Mouse (Mus musculus): ENCODE results near the gene Uchl3. TPM values are rescaled to one million over a fixed set of nuclear protein-coding genes. Genes with fewer than 3 reads are reported as not detected.

The Uchl3 gene
- polyA plus RNA-seq, 1 experiment from 2014 or later, result 125 TPM

DNA sequence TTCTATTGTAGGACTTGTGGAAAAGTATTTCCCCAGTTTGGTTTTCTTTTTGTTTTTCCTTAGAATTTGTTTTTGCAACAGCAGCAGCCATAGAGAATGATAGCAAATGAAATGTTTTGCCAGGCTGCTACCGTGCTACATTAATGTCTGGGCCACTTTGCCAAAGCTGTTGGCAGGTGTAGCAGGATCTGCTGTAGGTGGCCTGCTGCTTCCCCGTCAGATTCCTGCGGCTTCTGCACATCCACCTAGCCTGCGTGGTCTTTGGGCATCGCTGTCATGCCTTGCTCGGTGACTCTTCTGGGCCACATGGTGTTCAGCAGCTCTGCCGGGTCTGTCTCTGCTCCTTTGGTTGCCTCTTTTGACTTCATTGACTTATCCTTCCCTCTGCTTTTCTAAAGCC lies 14.9 kb downstream of the Uchl3 start:
- Histone ChIP-seq H3K4me1 (no peaks in the 10 kb centered on the region), H3K9ac (no peak overlapping the region), H3K4me3 (no peak overlapping the region), H3K9me3 (no peaks in the 10 kb centered on the region), H3K27ac (no peak overlapping the region), H3K4me2 (no peak overlapping the region), H3K36me3 (peaks cover 29% of the 10 kb centered on the region), H3K27me3 (no peaks in the 10 kb centered on the region)
- no peak for ATAC-seq (ENCODE audit: insufficient number of reproducible peaks, insufficient read depth, low FRiP score, low TSS enrichment, low read depth)
- 91% methylated on average over 7 of the region's 7 CpGs for WGBS

GRCm38 (mm10) chr14:101672226-101672625 lies 18.5 kb downstream of the Uchl3 start:
- ATAC-seq (ENCODE audit: insufficient number of reproducible peaks, insufficient read depth, low FRiP score, low TSS enrichment, low read depth), result no peak
- Histone ChIP-seq H3K4me2 (no peak overlapping the region), H3K4me1 (no peaks in the 10 kb centered on the region), H3K9ac (no peak overlapping the region), H3K27me3 (no peaks in the 10 kb centered on the region), H3K36me3 (peaks cover 31% of the 10 kb centered on the region), H3K27ac (no peak overlapping the region), H3K9me3 (no peaks in the 10 kb centered on the region), H3K4me3 (no peak overlapping the region)
- WGBS, result 94% methylated on average over 1 of the region's 1 CpGs

- H3K27ac ChIP-seq, result no peak overlapping the region
- no peak overlapping the region for H3K4me3 ChIP-seq
- no peaks in the 10 kb centered on the region for H3K9me3 ChIP-seq
- WGBS, result 90% methylated on average over 6 of the region's 6 CpGs
- ATAC-seq (ENCODE audit: insufficient number of reproducible peaks, insufficient read depth, low FRiP score, low TSS enrichment, low read depth), result no peak
- no peak overlapping the region for H3K9ac ChIP-seq
- no peaks in the 10 kb centered on the region for H3K4me1 ChIP-seq
- H3K4me2 ChIP-seq, result no peak overlapping the region
- H3K27me3 ChIP-seq, result no peaks in the 10 kb centered on the region
- H3K36me3 ChIP-seq, result no peaks in the 10 kb centered on the region; the same call in 1 of the 2 replicates
Observed at GRCm38 (mm10) chr14:101687696-101688095, 33.9 kb downstream of the Uchl3 start.

GRCm38 (mm10) chr14:101688406-101688805 lies 34.6 kb downstream of the Uchl3 start:
- H3K9ac ChIP-seq, result no peak overlapping the region
- no peaks in the 10 kb centered on the region for H3K27me3 ChIP-seq
- ATAC-seq (ENCODE audit: insufficient number of reproducible peaks, insufficient read depth, low FRiP score, low TSS enrichment, low read depth), result no peak
- no peak overlapping the region for H3K4me3 ChIP-seq
- H3K27ac ChIP-seq, result no peak overlapping the region
- no peaks in the 10 kb centered on the region; the same call in 1 of the 2 replicates for H3K36me3 ChIP-seq
- no peaks in the 10 kb centered on the region for H3K4me1 ChIP-seq
- no peak overlapping the region for H3K4me2 ChIP-seq
- 75% methylated on average over 2 of the region's 2 CpGs for WGBS
- H3K9me3 ChIP-seq, result no peaks in the 10 kb centered on the region

DNA sequence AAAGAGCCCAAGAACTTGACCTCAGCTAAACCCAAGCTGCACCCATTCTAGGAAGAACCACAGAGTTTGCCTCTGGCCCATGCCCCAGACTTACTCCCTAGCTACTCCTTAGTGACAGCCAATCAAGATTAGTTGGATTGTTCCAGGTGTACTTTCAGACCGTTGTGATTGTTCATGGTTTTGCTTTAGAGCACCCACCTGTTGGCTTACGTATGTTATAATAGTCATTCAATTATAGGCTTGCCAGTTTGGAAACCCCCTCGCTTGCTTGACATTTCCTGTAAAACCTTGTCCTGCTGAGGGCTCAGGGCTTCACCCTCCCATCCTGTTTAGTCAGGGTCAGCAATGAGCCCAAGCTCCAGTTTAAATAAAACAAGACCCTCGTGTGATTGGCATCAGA lies 50.7 kb downstream of the Uchl3 start:
- H3K27me3 ChIP-seq, result no peaks in the 10 kb centered on the region
- H3K4me1 ChIP-seq, result no peaks in the 10 kb centered on the region
- no peak overlapping the region for H3K4me2 ChIP-seq
- WGBS, result 75% methylated on average over 4 of the region's 4 CpGs
- no peak overlapping the region for H3K4me3 ChIP-seq
- no peak overlapping the region for H3K9ac ChIP-seq
- no peaks in the 10 kb centered on the region for H3K36me3 ChIP-seq
- H3K9me3 ChIP-seq, result no peaks in the 10 kb centered on the region
- no peak for ATAC-seq (ENCODE audit: insufficient number of reproducible peaks, insufficient read depth, low FRiP score, low TSS enrichment, low read depth)
- H3K27ac ChIP-seq, result no peak overlapping the region

GRCm38 (mm10) chr14:101707088-101707487 lies 53.3 kb downstream of the Uchl3 start:
- WGBS, result 89% methylated on average over 5 of the region's 5 CpGs
- no peaks in the 10 kb centered on the region for H3K27me3 ChIP-seq
- no peaks in the 10 kb centered on the region for H3K9me3 ChIP-seq
- H3K27ac ChIP-seq, result no peak overlapping the region
- H3K4me3 ChIP-seq, result no peak overlapping the region
- no peaks in the 10 kb centered on the region for H3K4me1 ChIP-seq
- H3K36me3 ChIP-seq, result no peaks in the 10 kb centered on the region
- no peak overlapping the region for H3K9ac ChIP-seq
- ATAC-seq (ENCODE audit: insufficient number of reproducible peaks, insufficient read depth, low FRiP score, low TSS enrichment, low read depth), result no peak
- H3K4me2 ChIP-seq, result no peak overlapping the region

- no peak overlapping the region for H3K4me3 ChIP-seq
- H3K4me2 ChIP-seq, result no peak overlapping the region
- no peaks in the 10 kb centered on the region for H3K27me3 ChIP-seq
- H3K9me3 ChIP-seq, result no peaks in the 10 kb centered on the region
- no peaks in the 10 kb centered on the region for H3K4me1 ChIP-seq
- WGBS, result 64% methylated on average over 2 of the region's 2 CpGs
- no peak overlapping the region for H3K27ac ChIP-seq
- no peak for ATAC-seq (ENCODE audit: insufficient number of reproducible peaks, insufficient read depth, low FRiP score, low TSS enrichment, low read depth)
- H3K9ac ChIP-seq, result no peak overlapping the region
- H3K36me3 ChIP-seq, result no peaks in the 10 kb centered on the region
Observed at GRCm38 (mm10) chr14:101714414-101714813, 60.6 kb downstream of the Uchl3 start.

GRCm38 (mm10) chr14:101729237-101729971 lies 75.6 kb downstream of the Uchl3 start, which contains the start of the genes Gm9922 and Lmo7:
Gm9922 (minus strand) TSS chr14:101729814.
Lmo7 (plus strand) TSS chr14:101729957.
- WGBS, result under 1% methylated on average over 51 of the region's 51 CpGs
- no peaks in the 10 kb centered on the region for H3K36me3 ChIP-seq
- H3K4me3 ChIP-seq, result peak within 1 kb of the TSS; percentile 72
- peak within 1 kb of the TSS; percentile 98 for H3K4me2 ChIP-seq
- peaks cover 24% of the 10 kb centered on the region for H3K4me1 ChIP-seq
- peak within 1 kb of the TSS; percentile 76 for H3K9ac ChIP-seq
- H3K9me3 ChIP-seq, result no peaks in the 10 kb centered on the region
- H3K27me3 ChIP-seq, result peaks cover 18% of the 10 kb centered on the region
- peak within 1 kb of the TSS; percentile 68 for H3K27ac ChIP-seq
- ATAC-seq (ENCODE audit: insufficient number of reproducible peaks, insufficient read depth, low FRiP score, low TSS enrichment, low read depth), result peak; percentile 81

- Histone ChIP-seq H3K4me3 (peak overlapping the region; percentile 72), H3K4me1 (peaks cover 24% of the 10 kb centered on the region), H3K27me3 (peaks cover 18% of the 10 kb centered on the region), H3K36me3 (no peaks in the 10 kb centered on the region), H3K27ac (peak overlapping the region; percentile 68), H3K9me3 (no peaks in the 10 kb centered on the region), H3K9ac (peak overlapping the region; percentile 76), H3K4me2 (peak overlapping the region; percentile 98)
- WGBS, result under 1% methylated on average over 28 of the region's 28 CpGs
- ATAC-seq (ENCODE audit: insufficient number of reproducible peaks, insufficient read depth, low FRiP score, low TSS enrichment, low read depth), result peak; percentile 48; the same call in 1 of the 2 replicates
Observed at GRCm38 (mm10) chr14:101729972-101730692, 76.4 kb downstream of the Uchl3 start.

GRCm38 (mm10) chr14:101733542-101734303 lies 80.0 kb downstream of the Uchl3 start:
- Histone ChIP-seq H3K4me2 (no peak overlapping the region), H3K9me3 (no peaks in the 10 kb centered on the region), H3K4me3 (no peak overlapping the region), H3K9ac (no peak overlapping the region), H3K36me3 (no peaks in the 10 kb centered on the region), H3K4me1 (peaks cover 12% of the 10 kb centered on the region), H3K27ac (no peak overlapping the region), H3K27me3 (peaks cover 18% of the 10 kb centered on the region)
- WGBS, result 28% methylated on average over 10 of the region's 10 CpGs
- no peak for ATAC-seq (ENCODE audit: insufficient number of reproducible peaks, insufficient read depth, low FRiP score, low TSS enrichment, low read depth)

GRCm38 (mm10) chr14:101737501-101737900 lies 83.7 kb downstream of the Uchl3 start:
- 79% methylated on average over 4 of the region's 4 CpGs for WGBS
- H3K4me1 ChIP-seq, result no peaks in the 10 kb centered on the region
- no peaks in the 10 kb centered on the region for H3K27me3 ChIP-seq
- no peak overlapping the region for H3K4me2 ChIP-seq
- no peak overlapping the region for H3K4me3 ChIP-seq
- ATAC-seq (ENCODE audit: insufficient number of reproducible peaks, insufficient read depth, low FRiP score, low TSS enrichment, low read depth), result no peak
- no peaks in the 10 kb centered on the region for H3K9me3 ChIP-seq
- no peaks in the 10 kb centered on the region for H3K36me3 ChIP-seq
- H3K9ac ChIP-seq, result no peak overlapping the region
- H3K27ac ChIP-seq, result no peak overlapping the region

Data from embryonic facial prominence, embryonic 13.5 days (tissue).